Mouse (Mus musculus) cerebellum, postnatal 10 days (tissue): ENCODE data around the gene Etnk1.
A peak's percentile ranks its signal among the peaks of the same experiment; 100 is the strongest.

ENCODE experiments used
- DNase-seq, 2 experiments: peaks; one replicate each; pipeline ENCODE4 v3.0.0; 2021; ENCODE audit warnings: mixed read lengths in 2 of 2

Etnk1 gene

DNA sequence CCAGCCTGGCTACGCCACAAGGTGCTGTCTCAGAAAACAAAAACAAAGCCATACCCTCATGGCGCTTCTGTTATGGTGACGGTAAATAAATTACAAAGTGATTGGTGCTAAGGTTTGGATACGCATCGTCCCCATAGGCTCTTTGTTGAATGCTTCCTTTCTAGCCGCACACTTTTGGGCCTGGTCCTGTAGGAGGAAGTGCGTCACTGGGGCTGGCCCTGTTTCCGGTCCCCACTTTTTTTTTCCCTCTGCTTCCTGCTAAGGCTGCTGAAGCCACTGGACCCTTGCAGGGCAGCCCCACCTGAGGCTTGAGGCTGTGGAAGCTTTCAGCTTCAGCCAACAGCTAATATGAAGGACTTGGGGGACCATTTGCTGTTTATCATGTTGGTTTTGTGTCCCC lies 54.2 kb downstream of the Etnk1 start:
- no peak for DNase-seq

DNA sequence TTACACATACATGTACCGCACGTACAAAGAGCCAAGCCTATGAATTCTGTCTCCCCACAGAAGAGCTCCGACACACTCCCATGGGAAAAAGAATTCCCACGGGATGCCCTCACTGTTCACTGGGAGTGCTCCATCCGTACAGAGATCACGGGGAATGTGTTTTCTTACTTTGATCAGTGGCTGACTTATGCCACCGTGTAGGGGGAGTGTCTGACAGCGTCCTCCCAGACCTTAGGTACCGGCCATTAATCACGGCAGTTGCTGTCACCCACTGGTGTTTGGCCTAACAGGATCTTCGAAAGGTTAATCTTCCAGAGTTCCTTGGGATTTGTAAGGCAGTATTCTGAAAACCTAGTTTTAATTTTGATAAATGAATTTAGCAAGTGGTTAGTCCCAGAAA lies 57.0 kb downstream of the Etnk1 start:
- DNase-seq: no peak

DNA sequence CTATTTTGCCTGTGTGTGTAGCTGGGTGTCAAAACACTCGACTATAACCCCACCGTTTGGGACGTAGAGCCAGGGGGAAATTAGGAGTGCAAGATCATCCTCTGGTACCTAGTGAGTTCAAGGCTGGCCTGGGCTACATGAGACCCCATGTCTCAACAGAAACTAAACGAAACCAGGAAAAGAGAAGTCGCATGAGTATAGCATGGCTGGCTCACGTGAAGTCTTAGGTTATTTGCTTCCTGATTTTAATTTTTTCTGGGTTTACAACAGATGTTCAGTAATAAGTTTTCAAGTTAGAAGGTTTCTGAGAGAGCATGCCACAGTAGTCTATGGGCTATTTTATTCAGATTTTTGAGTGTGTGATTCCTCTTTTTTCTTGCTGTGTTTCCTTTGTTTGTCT lies 57.9 kb downstream of the Etnk1 start:
- no peak for DNase-seq

DNA sequence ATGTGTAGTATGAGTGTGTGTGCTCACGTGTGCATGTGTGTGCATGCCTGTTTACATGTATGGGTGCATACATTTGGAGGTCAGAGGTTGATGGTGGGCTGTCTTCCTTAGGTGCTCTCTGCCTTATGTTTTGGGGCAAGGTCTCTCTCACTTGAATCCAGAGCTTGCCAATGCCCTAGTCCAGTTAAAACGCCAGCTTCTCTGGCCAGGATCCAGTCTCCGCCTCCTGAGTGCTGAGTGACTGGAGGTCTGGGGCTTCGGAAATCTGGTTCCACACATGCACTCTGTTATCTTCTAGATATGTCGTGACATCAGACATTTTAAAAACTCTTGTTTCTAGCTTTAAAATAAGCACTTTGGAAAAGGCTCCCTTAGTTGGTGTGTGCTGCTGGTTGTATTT lies 61.7 kb downstream of the Etnk1 start:
- peak; percentile 28 to 39 for DNase-seq

DNA sequence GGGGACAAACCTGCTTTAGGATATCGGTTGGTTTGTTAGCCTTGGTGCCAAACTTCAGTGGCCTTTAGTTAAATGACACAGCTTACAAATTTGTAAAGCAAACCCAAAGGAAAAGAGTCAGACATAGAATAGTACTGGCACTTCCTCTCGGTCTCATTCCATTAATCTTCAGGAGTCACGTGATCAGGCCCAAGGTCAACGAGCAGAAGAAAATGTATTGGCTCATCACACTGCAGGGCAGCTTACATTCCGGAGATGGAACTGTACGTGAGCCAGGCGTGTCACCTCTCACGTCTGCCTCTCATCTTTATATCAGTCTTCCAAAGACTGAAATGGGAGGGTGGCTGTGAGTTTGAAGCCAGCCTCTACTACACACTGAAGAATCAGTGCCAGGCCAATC lies 62.9 kb downstream of the Etnk1 start:
- peak; percentile 13 to 19 for DNase-seq

DNA sequence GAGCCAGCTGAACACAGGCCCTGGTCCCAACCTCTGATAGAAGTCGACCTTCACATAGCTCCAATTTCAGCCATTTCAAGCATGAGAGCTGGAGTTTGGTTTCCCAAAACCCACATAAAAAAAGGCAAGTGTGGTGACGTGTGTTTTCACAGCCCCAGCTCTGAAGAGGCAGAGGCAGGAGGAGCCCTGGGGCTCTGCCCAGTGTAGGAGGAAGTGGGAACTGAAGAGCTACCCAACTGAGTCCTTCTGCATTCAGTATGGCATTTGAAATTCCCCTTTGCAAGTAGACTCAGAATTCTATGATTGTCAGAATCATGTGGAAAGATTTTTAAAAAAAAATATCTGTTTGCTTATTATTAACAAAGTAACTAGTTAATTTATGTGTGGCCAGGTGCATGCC lies 63.9 kb downstream of the Etnk1 start:
- no peak for DNase-seq

DNA sequence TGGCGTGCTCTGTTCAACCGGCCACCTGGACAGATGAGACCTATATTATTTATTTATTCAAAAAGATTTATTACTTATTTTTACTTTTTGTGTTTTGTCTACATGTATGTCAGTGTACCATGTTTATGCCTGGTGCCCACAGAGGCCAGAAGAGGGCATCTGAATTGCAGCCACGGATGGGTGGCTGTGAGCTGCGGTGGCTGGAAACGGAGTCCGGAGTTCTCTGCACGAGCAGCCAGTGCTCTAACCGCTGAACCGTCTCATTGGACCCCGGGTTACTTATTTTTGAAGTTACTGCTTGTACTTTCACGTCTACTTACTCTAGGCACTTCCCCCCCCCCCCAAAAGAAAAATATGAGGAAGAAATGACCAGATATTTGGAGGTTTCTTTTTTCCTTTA lies 65.7 kb downstream of the Etnk1 start:
- no peak for DNase-seq

DNA sequence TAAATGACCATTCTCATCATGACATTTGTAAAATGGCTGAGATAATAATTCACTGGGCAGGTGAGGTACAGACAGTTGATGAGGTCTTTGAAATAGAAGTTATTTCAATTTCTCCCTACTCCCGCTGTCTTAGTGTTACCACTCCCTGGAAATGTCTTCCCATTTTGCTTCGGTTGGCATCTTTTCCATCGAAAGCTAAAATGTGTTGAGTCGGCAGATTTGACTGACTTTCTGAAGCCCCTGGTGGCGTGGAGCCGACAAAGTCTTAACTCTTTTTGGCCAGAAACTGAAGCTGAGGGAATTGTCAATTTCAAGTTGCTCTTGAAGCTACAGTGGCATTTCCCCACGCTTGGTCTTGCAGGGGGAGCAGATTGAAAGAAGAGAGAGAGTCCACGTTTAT lies 67.8 kb downstream of the Etnk1 start:
- DNase-seq: no peak

DNA sequence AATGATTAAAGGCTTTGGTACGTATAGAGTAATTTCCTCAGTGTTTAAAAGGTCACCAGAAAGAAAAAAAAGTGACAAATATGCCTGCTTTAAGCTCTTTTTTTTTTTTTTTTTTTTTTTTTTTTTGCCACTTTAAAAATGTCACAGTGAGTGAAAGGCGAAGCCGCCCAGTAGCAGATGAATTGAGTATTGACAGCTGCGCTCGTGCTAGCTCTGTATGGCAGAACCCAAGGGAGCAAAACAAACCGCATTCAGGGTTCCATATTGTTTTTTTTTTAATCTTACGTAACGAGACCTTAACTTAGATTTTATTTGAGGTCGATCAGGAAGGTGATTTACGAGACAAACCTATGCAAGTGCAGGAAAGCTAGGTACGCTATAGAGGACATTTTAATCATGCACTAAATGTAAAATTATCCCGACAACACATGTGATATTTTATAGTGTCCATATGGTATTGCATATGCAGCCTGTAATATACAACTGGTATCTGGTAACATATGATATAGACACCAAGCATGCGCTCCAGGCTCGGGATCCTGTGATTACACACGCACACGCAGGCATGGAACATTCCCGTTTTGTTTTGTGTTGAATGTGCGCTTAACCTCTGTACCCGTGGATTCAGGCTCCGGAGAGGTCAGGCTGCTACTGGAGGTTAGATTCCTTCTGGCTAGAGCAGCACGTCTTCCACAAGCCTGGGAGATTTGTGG lies 72.5 kb downstream of the Etnk1 start:
- no peak for DNase-seq

DNA sequence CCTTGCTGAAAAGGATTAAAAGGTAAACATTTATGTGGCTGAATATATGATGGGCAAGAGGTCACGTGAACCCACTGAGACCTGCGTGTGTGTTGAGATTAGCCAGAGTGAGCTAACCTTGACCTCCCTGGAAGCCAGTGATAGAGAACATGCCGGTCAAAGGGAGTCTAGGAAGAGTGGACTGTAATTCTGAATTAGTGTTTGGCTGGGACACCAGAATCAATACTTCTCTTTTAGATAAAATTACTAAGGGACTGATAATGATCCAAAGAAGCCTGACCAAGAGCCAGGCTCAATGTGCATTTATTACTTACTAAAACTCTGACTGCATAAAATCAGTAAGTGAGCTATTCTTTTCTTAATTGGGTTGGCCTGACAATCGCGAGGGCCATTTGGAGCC lies 76.2 kb downstream of the Etnk1 start:
- no peak for DNase-seq

DNA sequence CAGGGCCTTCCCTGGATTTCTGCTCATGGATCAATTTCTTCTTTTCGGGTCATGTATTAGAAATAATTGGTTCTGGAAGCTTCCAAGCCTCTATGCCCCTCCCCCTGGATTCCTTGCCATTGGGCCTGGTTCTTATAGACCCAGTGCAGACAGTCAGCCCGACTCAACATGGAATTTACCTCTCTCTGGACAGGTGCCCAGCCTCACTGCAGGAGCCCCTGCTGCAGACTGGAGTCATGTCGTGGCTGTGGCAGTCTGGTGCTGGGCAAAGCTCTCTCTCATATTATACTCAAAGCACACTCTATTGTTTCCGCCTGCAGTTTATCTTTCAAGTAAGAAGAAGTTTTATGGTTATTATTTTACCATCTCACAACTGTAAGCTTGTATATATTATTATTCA lies 90.9 kb downstream of the Etnk1 start:
- peak; percentile 75 to 84 for DNase-seq

DNA sequence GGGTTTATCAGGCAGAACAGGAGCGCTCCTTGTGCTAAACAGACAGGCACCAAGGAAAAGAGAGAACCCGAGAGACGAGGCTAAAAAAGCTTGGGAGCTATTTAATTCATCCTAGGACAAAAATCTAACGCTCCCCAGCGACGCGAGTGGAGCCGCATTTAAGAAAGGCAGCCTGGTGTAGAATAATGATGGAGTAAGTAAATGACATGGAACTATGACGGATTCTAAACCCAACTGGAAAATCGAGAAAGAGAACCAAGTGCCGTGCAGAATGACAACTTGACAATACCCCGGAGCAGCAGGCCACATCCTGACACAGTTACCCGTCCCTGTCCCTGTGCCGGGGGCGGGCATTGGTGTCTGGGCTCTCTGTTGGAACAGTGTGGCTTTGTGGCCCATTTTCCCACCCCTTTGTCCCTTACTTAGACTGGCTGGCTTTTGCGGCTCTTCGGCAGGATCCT lies 92.2 kb downstream of the Etnk1 start:
- DNase-seq: peak; percentile 51 to 61

DNA sequence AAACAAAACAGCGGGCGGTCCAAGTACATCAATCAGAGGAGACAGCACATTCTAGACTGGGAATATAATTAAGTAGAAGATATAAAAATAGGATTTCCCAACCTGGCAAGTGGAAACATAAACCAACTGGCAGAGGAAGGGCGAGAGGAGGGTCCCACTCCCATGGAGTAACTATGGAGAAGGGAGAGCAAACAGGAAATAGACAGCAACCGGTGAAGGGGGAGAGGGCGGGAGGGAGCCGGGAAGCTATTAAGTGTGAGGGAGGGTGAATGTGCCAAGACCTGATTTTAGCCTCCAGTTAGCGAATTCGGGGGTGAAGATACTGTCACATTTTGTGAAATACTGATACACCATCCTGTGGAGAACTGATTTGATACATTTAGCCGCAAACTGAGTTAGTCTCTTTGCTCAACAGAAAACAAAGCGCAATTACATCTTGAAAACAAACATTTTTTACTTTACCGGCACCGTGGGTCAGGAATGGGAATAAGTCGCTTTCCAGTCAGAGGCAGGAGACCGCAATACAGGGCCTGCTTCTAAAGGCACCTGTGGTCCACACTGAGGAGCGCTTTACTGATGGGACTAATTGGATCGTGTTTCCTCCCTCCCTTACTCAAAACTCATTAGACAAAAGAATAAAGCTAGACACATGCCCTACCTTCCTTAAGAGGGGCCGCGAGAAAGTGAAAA lies 93.0 kb downstream of the Etnk1 start:
- DNase-seq: peak; percentile 45

DNA sequence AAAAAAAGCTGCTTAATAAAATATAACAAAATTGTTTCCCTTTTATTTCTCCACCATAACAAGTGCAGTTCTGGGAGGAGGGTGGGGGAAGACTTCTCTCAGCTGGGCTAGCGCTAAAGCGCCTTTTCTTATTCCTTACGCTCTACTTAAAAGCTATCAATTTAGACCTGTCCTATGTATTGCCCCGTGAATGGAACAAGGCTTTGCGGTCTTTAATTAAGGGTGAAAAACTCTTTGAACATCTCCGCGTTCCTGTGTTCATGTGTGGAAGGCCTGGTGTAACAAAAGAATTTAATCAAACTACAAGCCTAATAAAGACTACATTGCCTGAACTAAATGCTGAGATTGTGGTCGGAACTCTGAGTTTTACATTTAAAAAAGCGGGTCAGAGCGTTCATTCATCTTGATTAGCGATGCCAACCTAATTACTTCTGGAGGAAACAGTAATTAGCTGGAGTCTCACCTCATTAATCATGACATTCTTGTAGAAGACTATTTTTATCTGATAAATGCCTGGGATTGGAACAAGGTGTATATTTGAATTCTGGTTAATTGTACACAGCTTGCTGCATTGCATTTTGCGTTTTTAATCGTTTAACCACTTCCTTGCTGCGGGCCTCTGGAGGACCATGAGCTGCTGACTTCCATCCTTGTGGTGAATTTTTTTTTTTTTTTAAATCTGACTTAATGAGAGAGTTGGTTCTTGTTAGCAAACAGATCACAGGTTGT lies 93.7 kb downstream of the Etnk1 start:
- DNase-seq: no peak

DNA sequence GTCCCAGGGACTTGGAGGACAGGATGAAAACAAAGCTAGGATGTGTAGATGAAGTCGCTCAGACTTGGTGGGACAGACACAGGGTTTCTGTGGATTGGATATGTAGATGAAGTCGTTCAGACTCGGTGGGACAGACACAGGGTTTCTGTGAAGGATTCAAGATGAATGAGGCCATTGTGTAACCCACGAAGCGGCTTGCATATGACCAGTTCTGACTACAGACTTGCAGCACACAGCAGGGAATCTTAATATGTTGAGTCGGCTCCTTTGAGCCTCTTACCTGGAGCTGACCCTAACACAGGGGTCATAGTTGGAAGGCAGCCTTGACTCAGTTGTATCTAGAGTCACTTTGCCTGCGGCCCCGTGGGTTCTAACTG lies 94.3 kb downstream of the Etnk1 start:
- no peak for DNase-seq

DNA sequence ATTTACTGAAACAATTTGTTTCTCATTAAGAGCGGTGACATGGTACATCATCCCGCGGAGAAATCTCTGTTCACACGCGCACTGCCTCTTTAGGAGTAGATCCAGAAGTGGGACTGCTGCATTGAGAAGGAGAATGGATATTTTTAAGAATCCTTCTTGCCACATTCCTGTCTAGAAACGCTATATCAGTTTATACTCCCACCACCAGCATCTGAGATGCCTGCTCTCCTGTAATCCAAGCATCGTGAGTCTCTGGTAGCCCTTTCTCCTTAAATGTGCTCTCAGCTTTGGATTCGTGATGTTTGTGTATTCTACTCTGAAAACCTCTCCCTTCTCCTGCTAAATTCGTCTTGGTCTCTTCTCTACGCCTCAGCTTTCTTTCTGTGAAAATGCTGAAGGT lies 98.5 kb downstream of the Etnk1 start:
- no peak for DNase-seq

DNA sequence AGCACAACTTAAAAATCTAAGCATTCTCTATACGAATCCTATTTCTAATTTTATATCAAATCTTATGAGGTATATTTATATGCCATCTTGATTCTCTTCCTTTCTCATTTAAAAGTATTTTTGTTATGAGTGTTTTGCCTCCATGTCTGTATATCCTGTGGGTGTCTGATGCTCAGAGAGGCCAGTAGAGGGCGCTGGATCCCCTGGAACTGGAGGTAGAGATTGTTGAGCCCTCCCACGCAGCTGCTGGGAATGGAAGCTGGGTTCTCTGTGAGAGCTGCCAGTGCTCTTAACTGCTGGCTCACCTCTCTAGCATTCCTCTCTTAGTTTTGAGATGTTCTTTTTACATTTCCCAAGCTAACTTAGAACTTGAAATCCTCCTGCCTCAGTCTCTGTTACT lies 112.2 kb downstream of the Etnk1 start:
- DNase-seq: no peak
